Mouse (Mus musculus) megakaryocyte, embryonic 14.5 days (primary cell): ENCODE data around the gene Ankmy2.

Source experiments
- FLI1 ChIP-seq: IDR thresholded peaks from 2 replicates; pipeline ENCODE4 v1.6.1; 2012; ENCODE audit warnings: low read length, inconsistent platforms, mixed read lengths
- GATA1 ChIP-seq: IDR thresholded peaks from 3 replicates; pipeline ENCODE4 v1.6.1; 2012; ENCODE audit warnings: mixed read lengths, low read length, inconsistent platforms, borderline replicate concordance

GRCm38 (mm10) chr12:36134111-36134510, 22.8 kb upstream of the Ankmy2 start:
- TF ChIP-seq GATA1 (no peak), FLI1 (no peak)
